Mouse (Mus musculus): ENCODE data around the gene Zfp704.

Gene Zfp704

DNA sequence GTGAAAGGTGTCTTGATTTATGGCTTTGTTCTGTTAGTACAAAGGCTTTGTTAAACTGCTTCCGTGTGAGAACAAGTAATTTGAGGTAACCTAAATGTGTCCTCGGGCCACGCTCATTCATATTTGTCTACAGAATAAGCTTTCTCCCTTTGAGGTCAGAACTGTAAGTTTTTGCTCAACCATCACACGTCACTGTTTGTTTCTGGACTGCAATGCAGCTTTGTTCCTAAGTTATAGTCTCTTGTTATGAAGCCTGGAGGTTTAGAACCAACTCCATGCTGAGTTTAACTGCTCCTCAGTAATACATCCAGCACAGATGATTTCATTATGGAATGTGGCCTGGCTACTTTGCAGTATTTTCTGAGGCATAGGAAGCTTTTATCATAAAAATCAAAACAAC, 90.4 kb downstream of the Zfp704 start:
- DNase-seq (ENCODE audit: low read depth, low spot score): no peak

DNA sequence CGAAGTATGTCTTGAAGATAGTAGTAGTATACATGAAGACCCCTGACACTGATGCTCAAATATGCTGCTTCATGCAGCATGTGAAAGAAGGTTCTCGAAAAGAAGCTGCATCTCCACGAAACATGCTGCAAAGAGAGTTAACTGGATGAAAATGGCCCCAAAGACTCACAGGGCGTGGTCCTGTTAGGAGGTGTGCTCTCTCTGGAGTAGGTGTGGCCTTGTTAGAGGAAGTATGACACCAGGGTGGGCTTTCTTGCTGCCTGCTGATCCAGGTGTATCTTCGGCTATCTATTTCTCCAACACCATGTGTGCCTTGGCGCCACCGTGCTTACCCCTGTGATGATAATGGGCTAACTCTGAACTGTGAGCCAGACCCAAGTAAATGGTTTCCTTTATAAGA, 90.9 kb downstream of the Zfp704 start:
- DNase-seq (ENCODE audit: low read depth, low spot score): peak; percentile 59

DNA sequence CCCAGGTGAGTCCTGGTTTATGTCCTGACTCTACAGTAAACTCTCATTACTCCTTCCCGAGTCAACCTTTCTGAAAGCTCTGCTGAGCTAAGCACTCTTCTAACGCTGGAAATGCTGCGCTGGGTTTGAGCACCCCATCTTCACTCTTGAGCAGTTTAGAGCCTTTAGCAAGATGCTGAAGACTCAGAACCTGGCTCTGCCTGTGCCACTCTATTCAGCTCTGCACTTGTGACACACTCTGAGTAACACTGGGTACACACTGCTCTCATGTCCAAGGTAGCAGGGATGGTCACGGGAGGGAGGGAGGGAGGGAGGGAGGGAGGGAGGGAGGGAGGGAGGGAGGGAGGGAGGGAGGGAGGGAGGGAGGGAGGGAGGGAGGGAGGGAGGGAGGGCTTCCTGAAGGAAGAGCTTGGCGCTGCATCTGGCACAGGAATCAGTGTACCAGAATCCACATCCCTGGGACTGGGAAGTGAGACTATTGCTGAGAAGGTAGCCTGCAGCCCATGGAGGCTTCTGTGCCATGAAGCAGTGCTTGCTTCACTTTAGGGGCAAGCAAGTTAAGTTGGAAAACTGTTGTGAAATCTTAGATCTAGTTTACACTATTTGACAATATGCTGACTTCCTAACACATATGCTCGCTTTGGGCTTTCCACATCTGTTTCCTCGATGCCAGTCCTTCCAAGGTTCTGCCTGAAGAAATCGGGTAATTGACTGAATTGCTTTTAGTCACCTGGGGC, 93.6 kb downstream of the Zfp704 start:
- DNase-seq (ENCODE audit: low read depth, low spot score): no peak

DNA sequence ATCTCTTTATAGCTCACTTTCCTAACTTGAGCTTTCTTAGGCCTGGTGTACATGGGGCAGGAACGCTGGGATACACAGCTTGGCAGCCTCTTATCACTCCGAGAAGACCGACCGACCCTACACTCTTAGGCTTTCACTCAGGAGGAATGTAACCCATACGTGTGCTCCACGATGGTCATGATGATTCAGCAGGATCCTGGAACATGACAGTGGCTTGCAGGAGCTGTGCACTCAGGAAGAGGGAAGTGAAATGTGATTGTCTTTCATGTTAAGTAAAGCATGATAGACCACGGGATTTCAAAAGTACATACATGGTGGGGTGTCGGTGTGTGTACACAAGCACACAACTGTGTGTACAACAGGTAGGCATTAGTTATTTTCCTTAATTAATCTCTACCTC, 94.4 kb downstream of the Zfp704 start:
- DNase-seq (ENCODE audit: low read depth, low spot score): no peak

DNA sequence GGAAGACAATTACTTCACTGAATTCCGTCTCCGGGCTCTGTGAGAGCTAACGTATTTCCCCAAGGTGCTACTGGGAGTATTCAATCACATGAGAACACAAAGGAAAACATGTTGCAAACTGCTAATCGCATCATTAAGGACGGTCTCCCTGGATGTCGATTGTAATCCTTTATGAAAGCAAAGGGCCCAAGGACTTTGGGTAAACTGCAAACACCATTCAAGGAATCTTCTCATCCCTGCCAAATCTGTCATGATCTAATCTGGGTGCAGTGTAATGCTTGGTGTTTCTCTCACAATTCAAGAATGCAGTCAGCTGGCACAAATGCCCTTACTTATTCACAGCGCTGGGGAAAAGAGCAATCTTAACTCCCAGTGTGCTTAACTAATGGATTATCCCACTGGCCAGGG, 96.2 kb downstream of the Zfp704 start:
- DNase-seq (ENCODE audit: low read depth, low spot score): no peak

DNA sequence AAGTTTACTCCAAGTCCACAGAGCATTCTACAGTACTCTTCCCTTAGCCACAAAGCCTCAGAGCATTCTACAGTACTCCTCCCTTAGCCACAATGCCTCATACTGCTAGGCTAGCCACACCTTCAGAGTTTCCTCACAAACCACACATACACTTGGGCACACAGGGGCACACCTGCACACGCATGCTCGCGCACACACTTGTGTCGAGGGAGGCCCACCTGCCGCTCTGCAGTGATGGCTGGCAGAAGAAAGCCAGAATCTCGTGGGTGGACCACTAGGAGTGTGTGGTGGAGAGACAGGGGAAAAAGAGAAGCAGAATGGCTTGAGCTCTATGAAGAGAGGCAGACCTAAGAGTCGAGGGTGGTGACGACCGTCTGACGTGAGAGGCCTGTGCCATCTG, 97.7 kb downstream of the Zfp704 start:
- DNase-seq (ENCODE audit: low read depth, low spot score): no peak

DNA sequence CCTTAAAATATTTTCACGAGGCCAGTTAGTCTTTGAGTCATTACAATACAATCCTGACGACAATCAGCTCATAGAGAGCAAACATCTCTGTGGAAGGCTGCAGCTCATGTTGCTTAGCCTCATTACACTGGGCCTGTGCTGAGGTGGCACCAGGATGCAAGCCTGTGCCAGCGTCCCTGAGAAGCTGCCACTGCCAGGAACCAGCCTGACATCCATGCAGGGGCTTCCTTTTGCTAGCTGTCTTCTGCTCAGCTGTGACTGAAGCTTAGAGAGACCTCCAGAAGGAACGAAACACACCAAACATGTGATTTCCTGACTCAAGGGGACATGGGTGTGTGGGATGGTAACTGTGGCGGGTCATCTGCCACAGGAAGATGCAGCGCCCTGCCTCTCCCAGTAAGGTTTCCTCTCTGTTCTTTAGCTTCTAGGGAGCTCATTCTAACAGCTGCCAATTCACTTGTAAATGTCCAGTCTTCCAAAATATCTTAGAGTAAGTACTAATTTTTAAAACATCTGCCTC, 104.1 kb downstream of the Zfp704 start:
- no peak for DNase-seq (ENCODE audit: low read depth, low spot score)

DNA sequence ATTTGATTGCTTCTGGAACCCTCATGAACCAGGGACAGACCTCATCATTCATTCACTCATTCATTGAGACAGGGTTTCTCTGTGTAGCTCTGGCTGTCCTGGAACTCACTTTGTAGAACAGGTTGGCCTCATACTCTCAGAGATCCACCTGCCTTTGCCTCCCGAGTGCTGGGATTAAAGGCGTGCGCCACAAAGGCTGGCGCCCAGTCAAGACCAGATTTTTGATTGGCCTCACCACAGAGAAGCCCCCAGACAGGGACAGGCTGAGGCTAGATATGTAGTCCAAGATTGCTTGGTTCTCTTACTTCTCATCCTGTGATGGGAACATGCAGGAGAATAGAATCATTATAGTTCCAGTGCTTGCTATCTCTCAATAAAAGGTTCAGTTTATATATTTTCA, 105.5 kb downstream of the Zfp704 start:
- no peak for DNase-seq (ENCODE audit: low read depth, low spot score)

DNA sequence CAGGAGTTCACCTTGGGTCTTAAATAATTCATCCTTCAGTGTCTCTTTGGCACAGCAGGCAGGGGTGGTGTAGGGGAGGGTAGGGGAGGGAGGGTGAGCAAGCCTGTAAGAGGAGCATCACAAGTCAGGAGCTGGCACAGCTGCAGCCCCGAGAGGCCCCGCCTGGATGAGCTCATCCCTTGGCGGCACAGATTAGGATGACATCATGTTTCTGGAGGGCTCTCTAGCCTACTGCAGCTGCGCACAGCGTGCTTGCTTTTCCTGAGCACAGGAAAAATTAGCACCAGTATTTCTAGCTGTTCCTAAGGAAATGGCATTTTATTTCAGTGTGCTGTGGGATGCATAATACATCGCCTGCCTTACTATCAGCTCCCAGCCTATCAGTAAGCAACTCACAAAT, 109.2 kb downstream of the Zfp704 start:
- DNase-seq (ENCODE audit: low read depth, low spot score): peak; percentile 49

DNA sequence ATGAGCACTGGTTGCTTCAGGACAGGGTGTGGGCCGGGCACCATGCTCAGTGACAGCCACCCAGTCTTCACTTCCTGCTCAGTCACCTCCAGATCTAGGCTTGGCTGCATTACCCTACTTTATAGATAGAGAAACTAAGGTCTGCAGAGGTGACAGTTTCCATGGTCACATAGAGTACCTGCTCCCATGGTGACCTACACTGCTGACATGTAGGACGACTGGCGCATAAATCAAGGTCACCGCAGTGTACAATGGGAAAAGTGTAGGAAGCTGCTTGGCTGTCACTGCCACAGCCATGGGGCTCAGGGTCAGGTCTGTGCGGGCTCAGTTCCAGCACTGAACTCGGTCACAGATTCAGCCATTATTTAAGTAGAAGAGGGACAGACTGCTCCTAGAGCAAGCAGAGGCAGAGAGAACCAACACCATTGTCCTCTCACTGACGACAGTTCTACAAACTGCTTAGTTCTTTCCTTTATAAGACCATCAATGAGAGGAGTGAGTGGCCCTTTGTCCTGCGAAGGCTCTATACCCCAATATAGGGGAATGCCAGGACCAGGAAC, 109.8 kb downstream of the Zfp704 start:
- DNase-seq (ENCODE audit: low read depth, low spot score): peak; percentile 26

DNA sequence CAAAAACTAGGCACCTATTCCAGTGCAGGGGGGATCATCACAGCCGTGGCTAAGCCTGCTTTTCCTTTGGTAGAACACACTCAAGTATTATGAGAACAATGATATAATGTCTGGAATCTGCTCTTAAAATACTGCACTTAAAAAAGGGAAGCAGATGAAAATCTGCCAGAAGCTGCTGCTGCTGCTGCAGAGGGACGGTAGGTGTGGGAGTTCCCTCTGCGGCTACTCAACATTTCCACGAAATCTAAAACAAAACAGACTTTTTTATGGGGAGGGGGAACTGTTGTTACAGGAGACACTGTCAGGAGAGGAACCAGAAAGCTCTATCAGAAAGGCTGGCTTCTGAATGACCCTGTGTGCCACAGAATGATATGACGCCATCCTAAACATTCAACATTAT, 110.4 kb downstream of the Zfp704 start:
- DNase-seq (ENCODE audit: low read depth, low spot score): no peak

DNA sequence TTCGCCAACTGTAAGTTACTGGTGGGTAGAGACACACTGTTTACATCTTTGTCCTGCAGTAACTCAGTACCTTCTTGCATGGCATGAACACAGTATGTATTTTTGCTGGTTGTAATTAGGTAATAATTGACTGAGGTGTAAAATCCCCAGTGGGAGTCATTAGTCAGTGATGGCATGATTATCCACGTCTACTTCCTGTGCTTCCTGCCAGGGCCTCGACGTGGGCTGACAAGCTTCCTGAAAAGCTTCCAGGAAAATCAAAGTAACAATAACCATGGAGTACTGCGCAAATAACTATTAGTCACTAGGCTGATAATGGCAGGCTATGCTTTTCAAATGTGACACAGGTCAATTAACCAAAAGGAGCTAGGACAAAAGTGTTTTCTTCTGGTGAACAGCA, 112.6 kb downstream of the Zfp704 start:
- DNase-seq (ENCODE audit: low read depth, low spot score): no peak

DNA sequence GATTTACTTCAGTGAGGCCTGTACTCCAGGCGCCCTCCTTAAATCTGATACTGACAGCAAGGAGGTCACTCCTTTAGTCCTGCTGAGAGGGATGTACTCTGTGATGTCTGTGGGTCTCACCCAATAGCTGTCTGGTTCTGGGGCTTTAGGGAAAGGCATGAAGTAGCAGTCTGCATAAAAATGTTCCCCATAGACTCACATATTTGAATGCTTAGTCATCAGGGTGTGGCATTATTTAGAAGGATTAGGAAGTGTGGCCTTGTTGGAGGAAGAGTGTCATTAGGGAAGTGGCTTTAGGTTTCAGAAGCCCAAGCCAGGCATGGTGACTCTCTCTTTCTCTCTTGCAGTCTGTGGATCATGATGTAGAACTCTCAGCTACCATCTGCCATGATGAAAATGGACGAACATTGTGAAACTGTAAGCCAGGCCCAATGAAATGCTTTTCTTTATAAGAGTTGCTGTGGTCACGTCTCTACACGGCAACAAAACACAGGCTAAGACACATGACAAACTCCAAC, 118.1 kb downstream of the Zfp704 start:
- DNase-seq (ENCODE audit: low read depth, low spot score): peak; percentile 29

DNA sequence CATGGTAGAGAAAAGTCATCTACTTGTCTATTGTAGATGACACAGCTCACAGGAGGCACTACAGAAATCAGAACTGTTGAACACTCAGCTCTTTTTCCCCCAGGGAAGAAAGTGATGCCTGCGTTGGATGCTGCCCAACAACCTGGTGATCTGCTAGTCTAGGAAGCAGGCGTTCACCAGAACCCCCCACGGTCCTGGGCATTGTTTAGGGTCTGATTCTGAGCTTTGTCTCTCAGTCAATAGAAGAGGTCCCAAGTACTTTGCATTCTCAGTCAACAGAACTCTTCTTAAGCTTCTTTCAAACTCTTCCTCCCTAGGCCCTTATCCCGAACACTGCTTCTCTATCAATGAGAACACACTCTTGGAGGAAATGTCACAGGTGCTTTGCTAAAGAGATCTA, 122.2 kb downstream of the Zfp704 start:
- DNase-seq (ENCODE audit: low read depth, low spot score): peak; percentile 27

DNA sequence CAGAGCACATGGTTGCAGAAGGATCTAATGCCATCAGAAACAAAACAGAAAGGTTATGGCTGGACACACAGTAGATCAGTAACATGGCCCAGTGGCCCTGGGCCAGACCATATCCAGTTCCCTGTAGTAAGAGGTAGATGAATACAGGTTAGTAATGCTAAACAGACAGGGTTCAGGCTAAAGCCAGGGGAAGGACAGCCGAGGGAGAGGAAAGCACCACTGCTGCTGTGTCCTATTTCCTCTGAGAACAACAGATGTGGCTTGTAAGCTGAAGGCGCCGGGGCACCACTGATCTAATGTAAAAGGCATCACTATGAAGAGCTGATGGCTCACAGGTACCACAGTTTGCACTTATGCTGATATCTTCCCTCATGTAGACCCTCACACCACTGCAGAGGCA, 124.4 kb downstream of the Zfp704 start:
- no peak for DNase-seq (ENCODE audit: low read depth, low spot score)

DNA sequence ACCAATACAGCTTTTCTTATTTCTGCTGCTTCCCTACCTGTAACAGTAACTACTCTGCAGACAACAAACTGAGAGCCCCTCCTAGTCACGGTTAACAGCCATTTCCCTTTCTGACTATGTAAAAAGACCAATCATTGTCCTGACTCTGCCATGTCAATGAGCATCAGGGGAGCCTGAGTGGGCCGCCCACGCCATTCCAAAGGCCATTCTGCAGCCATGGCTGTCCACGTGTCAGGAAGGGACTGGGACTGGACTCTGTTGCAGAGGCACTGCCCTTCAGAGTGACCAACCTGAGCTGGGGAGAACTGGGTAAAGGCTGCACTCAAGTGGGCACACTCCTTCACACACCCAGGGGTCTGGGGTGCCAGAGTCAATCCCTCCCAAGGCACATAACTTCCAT, 127.9 kb downstream of the Zfp704 start:
- DNase-seq (ENCODE audit: low read depth, low spot score): no peak

DNA sequence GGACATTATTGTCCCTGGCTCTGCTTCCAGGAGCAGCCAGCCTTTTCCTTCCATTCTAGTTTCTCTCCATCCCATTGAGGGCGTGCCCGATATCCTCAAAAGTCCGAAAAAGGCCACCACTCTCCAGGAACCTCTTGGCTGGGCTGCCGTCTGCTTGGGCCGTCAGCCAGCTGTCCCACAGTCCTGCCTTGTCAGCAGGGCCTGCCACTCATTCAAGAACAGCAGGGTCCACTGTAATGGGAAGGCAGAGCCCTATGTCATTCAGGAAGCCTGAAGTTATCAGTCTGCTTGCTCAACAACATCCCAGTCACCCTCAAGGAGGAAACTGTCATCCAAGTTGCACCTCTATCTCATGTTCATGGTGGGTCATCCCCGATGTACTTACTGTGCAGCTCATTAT, 128.5 kb downstream of the Zfp704 start:
- DNase-seq (ENCODE audit: low read depth, low spot score): no peak

DNA sequence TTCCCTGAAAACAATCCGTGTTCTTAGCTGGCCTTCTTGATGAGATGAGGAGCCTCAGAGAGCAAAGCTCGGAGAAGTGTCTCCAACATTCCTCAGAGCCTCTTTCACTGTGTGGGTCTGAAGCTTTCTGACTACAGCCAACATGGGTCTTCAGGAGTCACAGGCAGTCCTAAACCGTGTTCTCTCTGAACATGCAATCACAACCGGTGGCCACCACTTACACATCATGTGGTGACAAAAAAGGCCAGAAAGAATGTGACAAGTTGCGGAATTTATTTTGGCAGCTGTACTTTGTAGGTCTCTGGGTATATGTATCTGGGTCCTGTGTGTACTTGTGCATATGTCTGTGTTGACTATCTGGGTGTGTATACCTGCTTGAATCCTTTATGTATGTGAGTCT, 128.9 kb downstream of the Zfp704 start:
- DNase-seq (ENCODE audit: low read depth, low spot score): no peak

DNA sequence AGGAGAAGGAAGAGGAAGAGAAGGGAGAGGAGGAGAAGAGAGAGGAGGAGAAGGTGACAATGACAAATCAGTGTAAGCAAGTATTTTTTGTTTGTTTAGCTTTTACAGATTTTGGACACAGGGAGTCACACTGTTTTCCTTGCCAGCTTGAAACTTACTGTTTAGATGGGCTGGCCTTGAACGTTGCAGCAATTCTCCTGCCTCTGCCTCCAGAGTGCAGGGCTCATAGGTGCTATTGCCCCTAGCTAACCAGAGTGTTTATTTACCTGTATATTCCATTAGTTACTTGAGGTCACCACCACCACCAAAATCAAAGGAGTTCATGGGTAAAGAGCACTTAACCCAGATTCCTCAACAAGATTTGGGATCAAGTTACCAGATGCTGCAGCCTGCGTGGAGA, 132.5 kb downstream of the Zfp704 start:
- no peak for DNase-seq (ENCODE audit: low read depth, low spot score)

DNA sequence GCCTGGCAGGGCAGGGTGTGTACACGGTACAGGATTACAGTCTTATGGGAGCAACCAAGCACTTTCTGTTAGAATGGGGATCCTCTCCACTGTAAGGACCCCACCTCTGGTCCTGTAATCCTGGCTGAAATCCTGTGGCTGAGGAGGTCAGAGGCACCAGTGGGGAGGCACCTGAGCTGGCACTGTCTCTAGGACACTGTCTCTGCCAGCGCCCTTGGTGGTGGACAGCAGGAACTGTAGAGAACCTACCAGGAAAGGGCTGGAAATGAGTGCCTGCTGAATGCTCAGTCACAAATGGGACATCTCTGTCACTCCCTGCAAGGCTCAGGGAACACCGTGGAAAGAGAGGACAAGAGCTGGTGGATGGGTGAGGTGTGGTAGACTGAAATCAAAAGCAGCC, 133.5 kb downstream of the Zfp704 start:
- DNase-seq (ENCODE audit: low read depth, low spot score): no peak

DNA sequence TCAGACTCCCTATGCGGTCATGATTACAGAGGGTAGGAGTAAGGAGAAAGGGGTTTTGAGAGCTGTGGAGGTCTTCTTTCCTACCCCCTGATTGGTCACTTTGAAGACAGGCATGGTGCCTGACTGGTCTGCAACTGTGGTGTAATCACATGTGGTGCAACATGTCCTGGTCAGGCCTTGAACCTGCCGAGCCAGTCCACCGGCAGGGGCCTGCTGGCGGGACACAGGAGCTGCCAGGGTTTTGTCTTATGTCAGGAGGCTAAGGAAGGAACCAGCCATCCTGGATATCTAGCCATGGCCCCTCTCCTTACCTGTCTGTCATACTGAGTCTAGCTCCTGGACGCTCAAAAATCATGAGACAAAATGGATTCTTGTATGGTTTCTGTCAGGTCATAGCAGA, 134.4 kb downstream of the Zfp704 start:
- DNase-seq (ENCODE audit: low read depth, low spot score): no peak

DNA sequence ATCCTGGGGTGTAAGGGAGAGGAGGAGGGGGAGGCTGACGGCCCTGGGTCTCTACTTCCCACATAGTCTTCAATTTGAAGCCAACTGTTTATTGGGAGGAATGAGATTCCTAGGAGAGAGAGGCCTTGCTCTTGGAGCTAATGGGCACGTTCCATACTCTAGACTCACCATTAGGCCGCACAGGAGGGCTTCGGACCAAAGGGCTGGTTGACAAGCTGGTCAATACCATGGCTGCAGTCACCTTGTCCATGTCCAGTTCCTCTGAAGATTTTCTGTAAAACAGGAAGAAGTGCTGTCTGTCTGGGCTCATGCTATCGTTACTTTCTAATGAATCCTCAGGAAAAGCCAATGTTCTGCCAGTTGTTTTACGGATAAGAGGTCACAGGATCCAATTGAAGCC, 135.6 kb downstream of the Zfp704 start:
- no peak for DNase-seq (ENCODE audit: low read depth, low spot score)

DNA sequence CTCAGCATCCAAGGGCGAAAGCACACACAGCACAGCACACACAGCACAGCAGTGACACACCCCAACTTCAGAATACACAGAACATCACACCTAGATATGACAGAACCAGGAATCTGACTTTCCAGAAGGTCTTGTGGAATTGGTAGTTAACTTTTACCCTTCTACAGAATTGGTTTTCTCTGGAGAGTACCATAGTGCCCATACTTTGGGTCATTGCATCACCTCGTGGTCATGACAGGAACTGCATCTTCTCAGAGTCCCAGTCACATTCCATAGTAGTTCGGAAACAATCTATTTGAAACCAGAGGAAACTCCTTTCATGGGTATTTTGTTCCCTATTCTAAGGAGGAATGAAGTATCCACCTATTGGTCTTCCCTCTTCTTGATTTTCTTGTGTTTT, 143.6 kb downstream of the Zfp704 start:
- DNase-seq (ENCODE audit: low read depth, low spot score): peak; percentile 54

Data from ES-CJ7 (cell line).